Mouse (Mus musculus) kidney, postnatal 14 days (tissue): ENCODE measurements around the gene Babam2.
"Not testable (repeated sequence)": the region's sequence is repeated elsewhere in the genome, so short reads cannot be mapped to it uniquely, and the experiment has no call there.

Experiments
- DNase-seq: peaks from one replicate; pipeline ENCODE4 v3.0.0; 2022; ENCODE audit warnings: mixed read lengths

Gene Babam2

GRCm38 (mm10) chr5:31839973-31840372, 142.5 kb downstream of the Babam2 start:
- no peak for DNase-seq

GRCm38 (mm10) chr5:31840406-31840805, 142.9 kb downstream of the Babam2 start:
- DNase-seq: no peak

- no peak for DNase-seq
Observed at GRCm38 (mm10) chr5:31844856-31845255, 147.4 kb downstream of the Babam2 start.

GRCm38 (mm10) chr5:31846971-31847370, 149.5 kb downstream of the Babam2 start:
- no peak for DNase-seq

GRCm38 (mm10) chr5:31848995-31849394, 151.5 kb downstream of the Babam2 start:
- DNase-seq: no peak

GRCm38 (mm10) chr5:31852786-31853185, 155.3 kb downstream of the Babam2 start:
- DNase-seq: no peak

GRCm38 (mm10) chr5:31853831-31854230, 156.3 kb downstream of the Babam2 start:
- no peak for DNase-seq

GRCm38 (mm10) chr5:31858877-31859276, 161.4 kb downstream of the Babam2 start:
- not testable (repeated sequence) for DNase-seq

- DNase-seq: no peak
Observed at GRCm38 (mm10) chr5:31860426-31860825, 162.9 kb downstream of the Babam2 start.

- DNase-seq: no peak
Observed at GRCm38 (mm10) chr5:31860831-31861624, 163.5 kb downstream of the Babam2 start.

- no peak for DNase-seq
Observed at GRCm38 (mm10) chr5:31862753-31863468, 165.4 kb downstream of the Babam2 start.

GRCm38 (mm10) chr5:31864095-31864494, 166.6 kb downstream of the Babam2 start:
- DNase-seq: no peak

- no peak for DNase-seq
Observed at GRCm38 (mm10) chr5:31866071-31866470, 168.6 kb downstream of the Babam2 start.

- peak; percentile 17 for DNase-seq
Observed at GRCm38 (mm10) chr5:31870856-31871520, 173.5 kb downstream of the Babam2 start.

- peak; percentile 31 for DNase-seq
Observed at GRCm38 (mm10) chr5:31873328-31873727, 175.8 kb downstream of the Babam2 start.

GRCm38 (mm10) chr5:31874543-31874942, 177.1 kb downstream of the Babam2 start:
- no peak for DNase-seq

- no peak for DNase-seq
Observed at GRCm38 (mm10) chr5:31875443-31875842, 178.0 kb downstream of the Babam2 start.

GRCm38 (mm10) chr5:31876216-31876974, 178.9 kb downstream of the Babam2 start:
- peak; percentile 49 for DNase-seq

GRCm38 (mm10) chr5:31880457-31880856, 183.0 kb downstream of the Babam2 start:
- no peak for DNase-seq

- DNase-seq: no peak
Observed at GRCm38 (mm10) chr5:31882297-31882696, 184.8 kb downstream of the Babam2 start.

- DNase-seq: no peak
Observed at GRCm38 (mm10) chr5:31884962-31885361, 187.5 kb downstream of the Babam2 start.

GRCm38 (mm10) chr5:31887590-31887989, 190.1 kb downstream of the Babam2 start:
- no peak for DNase-seq

- peak; percentile 37 for DNase-seq
Observed at GRCm38 (mm10) chr5:31888341-31888740, 190.9 kb downstream of the Babam2 start.
